Mouse (Mus musculus): ENCODE results near the gene Bace2. TPM values are rescaled to one million over a fixed set of nuclear protein-coding genes. Genes with fewer than 3 reads are reported as not detected.

Gene Bace2
- polyA plus RNA-seq (2015; fragmentation: Nextera tagmentation; extraction: Ambion mirVana): 16.7 and 17.6 TPM in 2 replicates

DNA sequence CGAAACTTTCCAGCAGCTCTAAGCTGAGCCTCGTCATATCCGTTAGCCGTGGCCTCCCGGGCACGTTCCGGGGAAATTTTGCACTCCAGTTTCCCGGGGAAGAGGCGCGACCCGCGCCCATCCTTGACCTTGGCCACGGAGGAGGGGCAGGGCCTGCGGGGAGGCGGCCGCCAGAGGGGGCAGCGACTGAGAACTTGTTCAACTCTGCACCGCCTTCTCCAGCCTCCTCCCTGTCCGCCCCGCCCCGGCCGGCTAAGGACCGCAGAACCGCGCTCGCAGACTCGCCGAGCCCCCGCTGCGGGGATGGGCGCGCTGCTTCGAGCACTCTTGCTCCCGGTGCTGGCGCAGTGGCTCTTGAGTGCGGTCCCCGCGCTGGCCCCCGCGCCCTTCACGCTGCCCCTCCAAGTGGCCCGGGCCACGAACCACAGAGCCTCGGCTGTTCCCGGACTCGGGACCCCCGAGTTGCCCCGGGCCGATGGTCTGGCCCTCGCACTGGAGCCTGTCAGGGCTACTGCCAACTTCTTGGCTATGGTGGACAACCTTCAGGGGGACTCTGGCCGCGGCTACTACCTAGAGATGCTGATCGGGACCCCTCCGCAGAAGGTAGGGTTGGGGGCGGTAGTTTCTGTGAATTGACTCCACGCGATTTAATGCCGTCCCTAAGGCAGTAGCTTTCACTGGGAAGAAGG is at the start of gene Bace2:
Gene Bace2, plus strand, starts transcription at position 244 of the 689 bp plus-strand sequence.
- H3K27me3 ChIP-seq: peaks cover 23% of the 10 kb centered on the region
- H3K27ac ChIP-seq (replicated peaks): no peak within 1 kb of the TSS
- H3K4me1 ChIP-seq: peaks cover 19% of the 10 kb centered on the region
- under 1% methylated on average over 57 of the region's 58 CpGs for WGBS
- H3K9ac ChIP-seq: peak within 1 kb of the TSS; percentile 37
- H3K36me3 ChIP-seq: no peaks in the 10 kb centered on the region
- peak; percentile 77 for ATAC-seq (ENCODE audit: insufficient number of reproducible peaks, low FRiP score, low TSS enrichment, low read depth)
- no peaks in the 10 kb centered on the region for H3K9me3 ChIP-seq (replicated peaks)
- peak within 1 kb of the TSS; percentile 66 for H3K4me3 ChIP-seq (replicated peaks)
- peak within 1 kb of the TSS; percentile 100 for H3K4me2 ChIP-seq (replicated peaks)

DNA sequence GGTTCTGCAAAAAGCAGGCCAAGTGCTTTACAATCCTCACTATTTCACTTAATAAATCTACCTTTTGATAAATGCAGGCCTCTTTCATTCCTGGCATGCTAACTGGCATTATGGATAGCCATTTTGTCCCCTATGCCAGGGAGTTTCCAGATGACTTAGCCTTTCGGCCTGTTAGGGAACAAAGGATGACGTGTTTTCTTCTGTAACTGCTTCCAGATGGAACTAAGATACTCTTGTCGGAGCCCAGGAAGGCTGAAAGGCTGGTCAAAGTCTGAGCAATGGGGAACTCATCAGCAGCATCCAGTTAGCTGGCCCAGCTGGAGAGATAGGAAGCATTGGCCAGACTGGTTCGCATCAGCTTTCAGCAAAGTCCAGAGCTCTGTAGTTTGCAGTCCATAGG is 48.9 kb upstream of the Bace2 start:
- Histone ChIP-seq H3K9me3 (replicated peaks) (no peaks in the 10 kb centered on the region), H3K27me3 (no peaks in the 10 kb centered on the region), H3K4me2 (replicated peaks) (no peak overlapping the region), H3K4me3 (replicated peaks) (no peak overlapping the region), H3K27ac (replicated peaks) (no peak overlapping the region), H3K36me3 (no peaks in the 10 kb centered on the region), H3K4me1 (no peaks in the 10 kb centered on the region), H3K9ac (no peak overlapping the region)
- 38% methylated on average over 4 of the region's 4 CpGs for WGBS
- no peak for ATAC-seq (ENCODE audit: insufficient number of reproducible peaks, low FRiP score, low TSS enrichment, low read depth)

DNA sequence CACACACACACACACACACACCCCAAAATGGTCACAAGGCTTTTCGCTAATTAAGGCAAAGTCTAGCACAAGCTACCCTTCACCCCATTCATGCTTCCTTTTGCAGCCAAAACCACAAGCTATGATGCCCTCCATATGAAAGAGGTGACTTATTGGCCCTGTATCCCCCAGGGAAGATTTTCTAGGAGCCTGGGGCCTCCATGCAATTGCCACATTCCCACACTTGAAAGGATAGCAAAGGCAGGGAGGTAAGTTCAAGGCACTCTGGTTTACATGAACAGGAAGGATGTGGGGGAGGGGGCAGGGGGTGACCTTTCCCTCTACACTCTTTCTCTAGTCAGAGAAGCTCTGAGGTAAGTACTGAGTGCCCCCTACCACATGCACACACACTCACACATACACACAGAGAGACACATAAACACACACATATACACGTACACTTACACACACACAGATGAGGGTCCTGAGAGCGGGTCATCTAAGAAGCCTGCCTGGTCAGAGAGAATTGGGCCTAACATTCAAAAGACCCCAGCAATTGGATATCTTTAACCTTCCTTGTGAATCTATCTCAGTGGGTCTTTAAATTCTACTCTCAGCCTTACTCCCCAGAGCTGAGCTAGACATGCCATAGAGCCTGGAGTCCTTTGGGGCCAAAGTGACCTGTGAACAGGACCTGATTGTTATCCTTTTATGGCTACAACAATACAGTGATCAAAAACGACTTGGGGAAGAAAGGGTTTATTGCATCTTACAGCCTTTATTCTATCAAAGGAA is 46.6 kb upstream of the Bace2 start:
- Histone ChIP-seq H3K27me3 (no peaks in the 10 kb centered on the region), H3K4me3 (replicated peaks) (no peak overlapping the region), H3K4me1 (no peaks in the 10 kb centered on the region), H3K9ac (no peak overlapping the region), H3K4me2 (replicated peaks) (no peak overlapping the region), H3K9me3 (replicated peaks) (no peaks in the 10 kb centered on the region), H3K36me3 (no peaks in the 10 kb centered on the region), H3K27ac (replicated peaks) (no peak overlapping the region)
- no peak for ATAC-seq (ENCODE audit: insufficient number of reproducible peaks, low FRiP score, low TSS enrichment, low read depth)
- 66% methylated on average over 4 of the region's 4 CpGs for WGBS

DNA sequence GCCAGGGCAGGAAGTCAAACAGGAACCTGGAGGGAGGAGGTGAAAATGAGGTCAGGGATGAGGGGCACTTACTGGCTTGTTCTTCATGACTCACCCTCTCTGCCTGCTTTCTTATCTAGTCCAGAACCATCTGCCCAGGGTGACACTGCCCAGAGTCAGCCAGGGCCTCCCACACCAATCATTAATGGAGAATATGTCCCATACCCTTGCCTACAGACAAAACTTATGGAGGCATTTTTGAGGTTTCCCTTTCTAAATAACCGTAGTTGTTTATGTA is 46.0 kb upstream of the Bace2 start:
- 62% methylated on average over 1 of the region's 1 CpGs for WGBS
- no peak overlapping the region for H3K27ac ChIP-seq (replicated peaks)

DNA sequence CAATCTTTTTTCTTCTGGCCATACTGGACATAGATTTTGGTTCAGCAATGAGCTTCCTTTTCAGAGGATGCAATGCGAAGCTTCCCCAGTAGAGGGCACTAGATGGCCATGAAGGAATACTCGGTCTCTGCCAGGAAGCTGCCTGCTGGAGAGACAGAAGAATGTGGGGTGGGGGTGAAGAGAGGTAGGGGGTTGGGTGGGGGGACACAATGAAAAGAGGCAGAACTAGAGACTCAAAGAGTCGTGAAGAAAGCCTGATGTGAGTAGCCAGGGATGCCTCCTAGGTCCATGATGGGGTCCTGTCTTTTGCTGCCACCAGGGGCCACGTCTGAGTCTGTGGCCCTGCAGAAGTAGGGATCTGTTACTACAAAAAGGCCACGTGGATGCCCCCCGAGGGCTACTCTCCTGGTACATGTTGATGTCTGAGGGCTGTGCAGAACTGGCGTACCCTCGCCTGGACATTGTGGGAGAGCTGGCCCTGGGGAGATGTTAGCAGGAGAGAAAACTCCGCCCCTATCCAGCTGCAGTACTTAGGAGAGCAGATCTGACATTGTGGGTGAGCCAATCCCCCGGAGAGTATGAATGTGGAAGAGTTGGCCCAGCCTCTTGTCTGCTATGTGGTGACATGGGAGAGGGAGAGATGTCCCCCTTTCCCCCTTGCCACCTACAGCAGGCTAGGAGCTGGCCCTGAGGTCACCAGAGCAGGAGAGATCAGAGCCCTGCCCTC is 43.4 kb upstream of the Bace2 start:
- Histone ChIP-seq H3K36me3 (no peaks in the 10 kb centered on the region), H3K4me2 (replicated peaks) (no peak overlapping the region), H3K27me3 (no peaks in the 10 kb centered on the region), H3K9me3 (replicated peaks) (no peaks in the 10 kb centered on the region), H3K9ac (no peak overlapping the region), H3K27ac (replicated peaks) (no peak overlapping the region), H3K4me3 (replicated peaks) (no peak overlapping the region), H3K4me1 (no peaks in the 10 kb centered on the region)
- ATAC-seq (ENCODE audit: insufficient number of reproducible peaks, low FRiP score, low TSS enrichment, low read depth): no peak
- WGBS: 23% methylated on average over 10 of the region's 10 CpGs

More for the DNA sequence above, 46.0 kb upstream of the Bace2 start:
- H3K27me3 ChIP-seq: no peaks in the 10 kb centered on the region
- H3K4me3 ChIP-seq (replicated peaks): no peak overlapping the region
- H3K4me1 ChIP-seq: no peaks in the 10 kb centered on the region
- H3K4me2 ChIP-seq (replicated peaks): no peak overlapping the region
- no peaks in the 10 kb centered on the region for H3K36me3 ChIP-seq
- H3K9me3 ChIP-seq (replicated peaks): no peaks in the 10 kb centered on the region
- no peak overlapping the region for H3K9ac ChIP-seq
- no peak for ATAC-seq (ENCODE audit: insufficient number of reproducible peaks, low FRiP score, low TSS enrichment, low read depth)

DNA sequence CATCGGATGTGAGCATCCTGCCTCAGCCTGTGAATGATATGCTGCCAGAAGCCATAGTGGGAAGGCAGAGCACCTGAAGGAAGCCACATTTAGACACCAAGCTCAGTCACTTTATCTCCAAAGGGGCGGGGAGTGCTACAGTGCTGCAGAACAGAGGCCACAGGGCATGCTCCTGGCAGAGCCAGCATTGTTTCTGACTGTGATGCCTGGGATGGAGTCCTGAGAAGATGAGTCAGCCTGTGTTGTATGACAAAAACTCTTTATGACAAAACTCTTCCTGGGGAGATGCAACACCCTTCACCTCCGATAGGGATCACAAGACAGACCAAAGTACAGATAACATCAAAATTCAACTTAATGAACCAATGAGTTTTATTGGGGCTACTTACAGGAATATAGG is 35.0 kb upstream of the Bace2 start:
- 82% methylated on average over 3 of the region's 3 CpGs for WGBS
- Histone ChIP-seq H3K27ac (replicated peaks) (no peak overlapping the region), H3K36me3 (no peaks in the 10 kb centered on the region), H3K4me3 (replicated peaks) (no peak overlapping the region), H3K9me3 (replicated peaks) (no peaks in the 10 kb centered on the region), H3K27me3 (no peaks in the 10 kb centered on the region), H3K4me2 (replicated peaks) (no peak overlapping the region), H3K4me1 (no peaks in the 10 kb centered on the region), H3K9ac (no peak overlapping the region)
- ATAC-seq (ENCODE audit: insufficient number of reproducible peaks, low FRiP score, low TSS enrichment, low read depth): no peak

DNA sequence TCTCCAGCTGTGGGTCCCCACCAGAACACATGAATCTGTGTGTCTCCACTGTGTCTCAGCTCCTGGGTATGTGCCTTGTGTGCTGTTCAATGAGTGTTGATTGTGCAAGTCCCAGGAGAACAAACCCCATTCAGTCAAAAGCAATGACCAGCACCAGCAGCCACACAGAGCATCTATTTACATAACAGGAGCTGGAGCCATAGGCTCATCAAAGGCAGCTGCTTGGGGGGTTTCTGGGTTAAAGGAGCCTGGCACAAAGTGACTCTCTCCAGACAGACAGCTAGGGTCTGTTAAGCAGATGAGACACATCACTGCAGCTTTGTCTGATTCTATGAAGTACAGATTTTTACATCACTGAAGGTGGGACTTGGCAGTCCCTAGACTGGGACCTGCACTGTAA is 33.9 kb upstream of the Bace2 start:
- Histone ChIP-seq H3K4me3 (replicated peaks) (no peak overlapping the region), H3K36me3 (no peaks in the 10 kb centered on the region), H3K4me1 (no peaks in the 10 kb centered on the region), H3K27me3 (no peaks in the 10 kb centered on the region), H3K27ac (replicated peaks) (no peak overlapping the region), H3K9me3 (replicated peaks) (no peaks in the 10 kb centered on the region), H3K4me2 (replicated peaks) (no peak overlapping the region), H3K9ac (no peak overlapping the region)
- no peak for ATAC-seq (ENCODE audit: insufficient number of reproducible peaks, low FRiP score, low TSS enrichment, low read depth)

DNA sequence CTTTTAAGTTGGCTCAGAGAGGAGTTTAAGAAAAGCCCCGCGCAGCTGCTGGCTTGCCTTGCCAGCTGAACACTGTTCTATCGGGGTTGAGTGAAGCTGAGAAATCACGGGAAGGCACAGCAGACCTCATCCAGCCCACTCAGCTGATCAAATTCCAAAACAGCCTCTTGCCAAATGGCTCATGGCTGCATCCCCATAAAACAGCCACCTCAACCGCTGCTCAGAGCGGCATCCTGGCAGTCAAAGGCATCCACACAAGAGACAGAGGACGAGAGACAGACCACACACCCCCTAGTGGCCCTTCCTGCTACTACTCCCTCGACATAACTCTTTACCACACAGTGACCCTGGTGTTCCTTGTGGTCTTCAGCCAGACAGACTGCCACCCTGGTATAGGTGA is 30.6 kb upstream of the Bace2 start:
- no peak overlapping the region for H3K9ac ChIP-seq
- no peak overlapping the region for H3K4me2 ChIP-seq (replicated peaks)
- 33% methylated on average over 8 of the region's 8 CpGs for WGBS
- no peaks in the 10 kb centered on the region for H3K36me3 ChIP-seq
- no peak overlapping the region for H3K4me3 ChIP-seq (replicated peaks)
- H3K27me3 ChIP-seq: no peaks in the 10 kb centered on the region
- H3K4me1 ChIP-seq: no peaks in the 10 kb centered on the region
- peak; percentile 15; the same call in 1 of the 2 replicates for ATAC-seq (ENCODE audit: insufficient number of reproducible peaks, low FRiP score, low TSS enrichment, low read depth)
- H3K27ac ChIP-seq (replicated peaks): no peak overlapping the region
- no peaks in the 10 kb centered on the region for H3K9me3 ChIP-seq (replicated peaks)

DNA sequence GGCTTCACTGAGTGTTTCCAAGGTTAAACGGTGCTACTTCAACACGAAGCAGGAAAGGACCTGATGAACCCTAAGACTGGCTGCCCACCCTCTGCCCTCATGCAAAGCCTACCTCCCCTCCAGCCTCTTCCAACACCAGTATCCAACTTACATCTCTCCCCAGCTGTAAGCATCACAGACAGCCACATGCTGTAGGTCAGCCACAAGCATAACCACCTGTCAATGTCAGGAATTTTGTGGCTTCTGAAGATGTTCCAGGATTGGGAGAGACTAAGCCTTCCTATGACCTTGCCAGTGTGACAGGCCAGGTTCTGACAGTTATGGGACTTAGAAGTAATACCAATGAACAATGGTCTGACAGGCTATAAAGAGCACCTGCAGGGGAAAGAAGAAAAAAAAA is 27.9 kb upstream of the Bace2 start:
- no peak for ATAC-seq (ENCODE audit: insufficient number of reproducible peaks, low FRiP score, low TSS enrichment, low read depth)
- Histone ChIP-seq H3K9me3 (replicated peaks) (no peaks in the 10 kb centered on the region), H3K27me3 (no peaks in the 10 kb centered on the region), H3K4me2 (replicated peaks) (no peak overlapping the region), H3K36me3 (no peaks in the 10 kb centered on the region), H3K4me1 (no peaks in the 10 kb centered on the region), H3K9ac (no peak overlapping the region), H3K27ac (replicated peaks) (no peak overlapping the region), H3K4me3 (replicated peaks) (no peak overlapping the region)
- 79% methylated on average over 2 of the region's 2 CpGs for WGBS

DNA sequence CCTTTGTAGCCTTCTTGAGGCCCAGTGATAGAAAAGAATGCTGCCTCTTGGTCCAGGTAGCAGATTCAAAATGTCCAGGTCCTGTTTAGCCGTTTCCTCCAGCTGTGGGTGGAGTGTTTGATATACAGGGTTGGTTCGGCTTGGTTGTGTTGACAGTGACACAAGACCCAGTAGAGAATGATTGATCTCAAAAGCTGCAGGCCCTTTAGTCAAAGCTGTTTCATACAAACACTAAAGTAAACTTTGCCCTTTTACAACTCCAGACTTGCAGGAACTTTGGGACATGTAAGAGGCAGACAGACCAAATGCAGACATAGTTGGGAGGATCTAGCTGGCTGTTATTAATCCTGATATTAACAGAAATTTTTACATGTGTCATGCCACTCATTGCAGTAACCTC is 3.5 kb upstream of the Bace2 start:
- peaks cover 17% of the 10 kb centered on the region for H3K4me1 ChIP-seq
- no peak overlapping the region for H3K4me3 ChIP-seq (replicated peaks)
- no peak overlapping the region for H3K9ac ChIP-seq
- H3K9me3 ChIP-seq (replicated peaks): no peaks in the 10 kb centered on the region
- 70% methylated on average over 2 of the region's 2 CpGs for WGBS
- no peak for ATAC-seq (ENCODE audit: insufficient number of reproducible peaks, low FRiP score, low TSS enrichment, low read depth)
- H3K27ac ChIP-seq (replicated peaks): no peak overlapping the region
- H3K27me3 ChIP-seq: peaks cover 12% of the 10 kb centered on the region; the same call in 1 of the 2 replicates
- no peak overlapping the region for H3K4me2 ChIP-seq (replicated peaks)
- H3K36me3 ChIP-seq: no peaks in the 10 kb centered on the region

DNA sequence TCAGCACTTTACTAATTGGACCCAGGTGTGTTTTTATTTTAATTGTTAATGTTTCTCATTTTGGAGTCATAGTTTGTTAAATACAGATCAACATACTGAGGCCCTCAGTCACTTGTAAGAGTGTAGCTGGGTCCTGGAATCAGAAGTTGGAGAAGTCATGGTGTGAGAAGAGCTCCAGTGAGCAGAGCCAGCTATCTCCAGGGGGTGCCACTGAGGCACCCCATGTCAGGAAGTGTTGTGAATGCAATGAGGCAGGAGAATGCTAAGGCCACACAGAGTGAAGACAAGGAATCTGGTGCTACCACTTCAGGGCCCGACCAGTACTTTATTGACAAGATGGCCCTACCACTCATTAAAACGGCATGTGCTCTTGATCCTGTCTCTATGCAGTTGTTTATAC is 1.9 kb upstream of the Bace2 start:
- Histone ChIP-seq H3K4me3 (replicated peaks) (no peak overlapping the region), H3K36me3 (no peaks in the 10 kb centered on the region), H3K27me3 (peaks cover 23% of the 10 kb centered on the region), H3K9me3 (replicated peaks) (no peaks in the 10 kb centered on the region), H3K4me2 (replicated peaks) (no peak overlapping the region), H3K9ac (no peak overlapping the region), H3K4me1 (peaks cover 19% of the 10 kb centered on the region), H3K27ac (replicated peaks) (no peak overlapping the region)
- no peak for ATAC-seq (ENCODE audit: insufficient number of reproducible peaks, low FRiP score, low TSS enrichment, low read depth)
- WGBS: 57% methylated on average over 2 of the region's 2 CpGs

All from embryonic facial prominence, embryonic 15.5 days (tissue).